Mouse (Mus musculus) hematopoietic multipotent progenitor cell, adult 10-12 weeks (in vitro differentiated cells): ENCODE results near the gene Krt31. TPM values are rescaled to one million over a fixed set of nuclear protein-coding genes. Genes with fewer than 3 reads are reported as not detected.

ENCODE experiments used
- polyA plus RNA-seq: library from polyadenylated mRNA; stranded (reverse); fragments of >175 nt; gene quantifications from 2 replicates; pipeline ENCODE4 v1.2.3, GENCODE M21; 2012; ENCODE audit warnings: low replicate concordance

The Krt31 gene
- polyA plus RNA-seq: not detected in 2 replicates

DNA sequence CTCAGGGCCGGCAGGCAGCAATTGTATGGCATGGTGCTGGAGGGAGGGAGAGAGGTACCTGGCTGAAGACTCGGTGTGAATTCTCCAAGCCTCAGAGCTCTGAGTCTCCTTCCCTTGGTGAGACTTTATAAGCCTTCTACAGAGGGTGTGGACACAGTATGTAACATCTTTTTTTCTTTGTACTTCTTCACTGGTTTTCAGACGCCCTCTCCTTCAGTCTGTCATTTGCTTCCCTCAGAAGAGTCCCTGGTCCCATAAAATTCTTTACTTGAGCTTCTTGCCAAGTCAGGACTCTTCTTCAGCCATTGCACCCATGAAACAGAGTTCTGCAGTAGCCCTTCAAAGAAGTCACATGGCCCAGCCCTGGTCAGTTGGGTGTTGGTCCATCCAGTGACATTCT, at the start of gene Krt31:
Gene Krt31, minus strand, starts transcription at position 101 of the 400 bp plus-strand sequence.

DNA sequence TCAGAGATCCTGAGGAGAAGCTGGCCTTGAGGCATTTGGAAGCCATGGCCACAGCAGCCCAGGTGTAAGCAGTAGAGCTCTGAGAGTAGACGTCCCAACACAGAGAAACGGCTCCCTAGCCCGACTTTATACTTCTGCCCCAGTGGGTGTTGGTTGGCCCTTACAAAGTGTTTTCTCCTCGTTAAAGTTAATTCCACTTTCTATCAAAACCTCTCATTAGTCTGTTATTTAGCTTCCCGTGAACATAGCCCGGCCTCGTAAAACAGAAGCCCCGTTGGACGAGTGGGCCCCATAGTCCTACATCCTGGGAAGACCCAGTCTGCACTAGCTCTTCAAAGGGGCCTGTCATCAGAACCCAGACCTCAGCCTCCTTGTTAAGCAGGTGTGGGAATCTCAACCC, 45.8 kb upstream of the Krt31 start, which contains the start of gene Krt35:
Gene Krt35, minus strand, starts transcription at position 101 of the 400 bp plus-strand sequence.

DNA sequence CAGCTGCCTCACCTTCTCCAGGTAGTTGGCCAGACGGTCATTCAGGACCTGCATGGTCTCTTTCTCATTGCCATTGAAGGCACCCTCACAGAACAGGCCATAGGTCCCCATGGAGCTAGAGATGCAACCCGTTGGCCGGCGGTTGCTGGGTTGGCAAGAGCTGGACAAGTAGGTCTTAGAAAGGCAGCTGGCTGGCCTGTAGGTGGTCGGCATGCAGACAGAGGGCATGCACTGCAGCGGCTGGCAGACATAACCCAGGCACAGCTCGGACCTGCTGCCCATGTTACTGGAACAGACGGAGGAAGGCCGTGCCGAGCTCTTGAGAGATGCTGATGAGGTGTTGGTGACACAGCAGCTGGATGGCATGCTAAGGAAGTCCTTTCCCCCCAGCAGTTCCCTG, 37.5 kb upstream of the Krt31 start, which contains the start of gene Krt32:
Gene Krt32, minus strand, starts transcription at position 366 of the 400 bp plus-strand sequence.

GRCm38 (mm10) chr11:100041454-100041853, 8.9 kb downstream of the Krt31 start, which contains the start of gene Krt34:
TSS of gene Krt34 (minus strand) at chr11:100041554.

GRCm38 (mm10) chr11:100029768-100030167, 20.6 kb downstream of the Krt31 start, which contains the start of gene Krt33b:
TSS of gene Krt33b (minus strand) at chr11:100029868.

GRCm38 (mm10) chr11:100016112-100016511, 34.2 kb downstream of the Krt31 start, which contains the start of gene Krt33a:
TSS of gene Krt33a (minus strand) at chr11:100016212.

Other genes with a start within 250 kb of the Krt31 start
- gene Gm11554, start 246.1 kb downstream of the Krt31 start, polyA plus RNA-seq: not detected in 2 replicates
- not detected in 2 replicates for gene Krtap4-13, start 240.7 kb downstream of the Krt31 start, polyA plus RNA-seq
- not detected in 2 replicates for gene Gm11564, start 234.9 kb downstream of the Krt31 start, polyA plus RNA-seq
- not detected in 2 replicates for gene 2300003K06Rik, start 212.5 kb downstream of the Krt31 start, polyA plus RNA-seq
- gene Krtap4-16, start 198.9 kb downstream of the Krt31 start, polyA plus RNA-seq: not detected in 2 replicates
- gene Gm11568, start 192.6 kb downstream of the Krt31 start, polyA plus RNA-seq: not detected in 2 replicates
- not detected in 2 replicates for gene Gm11559, start 186.1 kb downstream of the Krt31 start, polyA plus RNA-seq
- not detected in 2 replicates for gene Krtap9-1, start 177.2 kb downstream of the Krt31 start, polyA plus RNA-seq
- not detected in 2 replicates for gene Gm11567, start 171.4 kb downstream of the Krt31 start, polyA plus RNA-seq
- gene Krtap31-1, start 142.6 kb downstream of the Krt31 start, polyA plus RNA-seq: not detected in 2 replicates
- gene Gm11565, start 135.8 kb downstream of the Krt31 start, polyA plus RNA-seq: not detected in 2 replicates
- gene Krtap31-2, start 114.3 kb downstream of the Krt31 start, polyA plus RNA-seq: not detected in 2 replicates
- gene Krtap9-5, start 102.1 kb downstream of the Krt31 start, polyA plus RNA-seq: not detected in 2 replicates
- gene Krtap29-1, start 71.5 kb downstream of the Krt31 start, polyA plus RNA-seq: not detected in 2 replicates
- not detected in 2 replicates for gene Krtap16-1, start 64.0 kb downstream of the Krt31 start, polyA plus RNA-seq
- gene Krtap17-1, start 56.6 kb downstream of the Krt31 start, polyA plus RNA-seq: not detected in 2 replicates
- gene Krt33a, start 34.3 kb downstream of the Krt31 start, polyA plus RNA-seq: not detected in 2 replicates
- not detected in 2 replicates for gene Krt33b, start 20.7 kb downstream of the Krt31 start, polyA plus RNA-seq
- gene Krt34, start 9.0 kb downstream of the Krt31 start, polyA plus RNA-seq: not detected in 2 replicates
- not detected in 2 replicates for gene Krt32, start 37.7 kb upstream of the Krt31 start, polyA plus RNA-seq
- 0.13 TPM in 1 of 2 replicates, not detected in the other for gene Krt35, start 45.7 kb upstream of the Krt31 start, polyA plus RNA-seq
- gene Krt36, start 55.1 kb upstream of the Krt31 start, polyA plus RNA-seq: not detected in 2 replicates
- 0.33 TPM in 1 of 2 replicates, not detected in the other for gene Krt13, start 71.0 kb upstream of the Krt31 start, polyA plus RNA-seq
- not detected in 2 replicates for gene Krt15, start 85.4 kb upstream of the Krt31 start, polyA plus RNA-seq
- gene Krt19, start 98.1 kb upstream of the Krt31 start, polyA plus RNA-seq: 0.12 and 0.14 TPM in 2 replicates
- not detected in 2 replicates for gene Krt9, start 142.7 kb upstream of the Krt31 start, polyA plus RNA-seq
- not detected in 2 replicates for gene Krt14, start 157.0 kb upstream of the Krt31 start, polyA plus RNA-seq
- not detected in 2 replicates for gene Krt16, start 198.4 kb upstream of the Krt31 start, polyA plus RNA-seq
- gene Krt17, start 210.5 kb upstream of the Krt31 start, polyA plus RNA-seq: 0.10 and 0.14 TPM in 2 replicates
- not detected in 2 replicates for gene Krt42, start 219.3 kb upstream of the Krt31 start, polyA plus RNA-seq